Mouse (Mus musculus): ENCODE results near the gene Atp6v1d. TPM values are rescaled to one million over a fixed set of nuclear protein-coding genes. Genes with fewer than 3 reads are reported as not detected.

Gene Atp6v1d
- polyA plus RNA-seq (2015; fragmentation: Nextera tagmentation; extraction: Ambion mirVana): 63.8 and 66.9 TPM in 2 replicates

- no peaks in the 10 kb centered on the region for H3K27me3 ChIP-seq
- peak within 1 kb of the TSS; percentile 93 for H3K27ac ChIP-seq
- H3K4me3 ChIP-seq: peak within 1 kb of the TSS; percentile 82
- H3K9me3 ChIP-seq: no peaks in the 10 kb centered on the region
- H3K4me1 ChIP-seq: peaks cover 21% of the 10 kb centered on the region
- peak within 1 kb of the TSS; percentile 59 for H3K4me2 ChIP-seq
- peak; percentile 100 for ATAC-seq (ENCODE audit: insufficient number of reproducible peaks, low FRiP score, low TSS enrichment, low read depth)
- 0 out of 2 replicates have a peak, but pooled peaks cover 3% of the 10 kb centered on the region for H3K36me3 ChIP-seq
- under 1% methylated on average over 55 of the region's 55 CpGs for WGBS
- peak within 1 kb of the TSS; percentile 80 for H3K9ac ChIP-seq
Measured at GRCm38 (mm10) chr12:78861496-78862253, at the start of gene Atp6v1d, which contains the start of gene Eif2s1. Gene Atp6v1d, minus strand, starts transcription at chr12:78861638. Gene Eif2s1, plus strand, starts transcription at chr12:78861819.

- Histone ChIP-seq H3K27me3 (peaks cover 38% of the 10 kb centered on the region), H3K27ac (no peak overlapping the region)
Measured at GRCm38 (mm10) chr12:78910684-78911461, 49.4 kb upstream of the Atp6v1d start.

GRCm38 (mm10) chr12:78908081-78908605 lies 46.7 kb upstream of the Atp6v1d start:
- no peak overlapping the region for H3K4me2 ChIP-seq
- H3K36me3 ChIP-seq: no peaks in the 10 kb centered on the region
- no peaks in the 10 kb centered on the region for H3K9me3 ChIP-seq
- no peak overlapping the region for H3K27ac ChIP-seq
- H3K9ac ChIP-seq: no peak overlapping the region
- peaks cover 38% of the 10 kb centered on the region for H3K27me3 ChIP-seq
- H3K4me3 ChIP-seq: no peak overlapping the region
- peaks cover 21% of the 10 kb centered on the region for H3K4me1 ChIP-seq
- whole genome bisulfite sequencing: 83% methylated on average over 6 of the region's 6 CpGs
- no peak for ATAC-seq (ENCODE audit: insufficient number of reproducible peaks, low FRiP score, low TSS enrichment, low read depth)

More at GRCm38 (mm10) chr12:78910684-78911461, 49.4 kb upstream of the Atp6v1d start:
- peak overlapping the region; percentile 75 for H3K4me2 ChIP-seq
- H3K4me1 ChIP-seq: peaks cover 21% of the 10 kb centered on the region
- no peaks in the 10 kb centered on the region for H3K36me3 ChIP-seq
- no peak for ATAC-seq (ENCODE audit: insufficient number of reproducible peaks, low FRiP score, low TSS enrichment, low read depth)
- H3K9ac ChIP-seq: no peak overlapping the region
- H3K4me3 ChIP-seq: peak overlapping the region; percentile 36
- 17% methylated on average over 16 of the region's 16 CpGs for WGBS
- H3K9me3 ChIP-seq: no peaks in the 10 kb centered on the region

GRCm38 (mm10) chr12:78906707-78907162 lies 45.3 kb upstream of the Atp6v1d start, which contains the start of gene Plek2:
Gene Plek2, minus strand, starts transcription at chr12:78906964.
- ATAC-seq (ENCODE audit: insufficient number of reproducible peaks, low FRiP score, low TSS enrichment, low read depth): no peak
- H3K9ac ChIP-seq: peak within 1 kb of the TSS; percentile 42; the same call in 1 of the 2 replicates

GRCm38 (mm10) chr12:78904499-78904898 lies 43.1 kb upstream of the Atp6v1d start:
- Histone ChIP-seq H3K9me3 (no peaks in the 10 kb centered on the region), H3K4me1 (peaks cover 5% of the 10 kb centered on the region), H3K36me3 (no peaks in the 10 kb centered on the region), H3K4me2 (no peak overlapping the region), H3K4me3 (no peak overlapping the region), H3K27me3 (peaks cover 16% of the 10 kb centered on the region), H3K9ac (no peak overlapping the region), H3K27ac (no peak overlapping the region)
- ATAC-seq (ENCODE audit: insufficient number of reproducible peaks, low FRiP score, low TSS enrichment, low read depth): no peak
- WGBS: 63% methylated on average over 6 of the region's 7 CpGs

More at GRCm38 (mm10) chr12:78906707-78907162, 45.3 kb upstream of the Atp6v1d start, which contains the start of gene Plek2:
- Histone ChIP-seq H3K4me1 (peaks cover 14% of the 10 kb centered on the region), H3K27ac (no peak within 1 kb of the TSS), H3K36me3 (no peaks in the 10 kb centered on the region), H3K4me3 (peak within 1 kb of the TSS; percentile 47), H3K9me3 (no peaks in the 10 kb centered on the region), H3K27me3 (peaks cover 32% of the 10 kb centered on the region), H3K4me2 (peak within 1 kb of the TSS; percentile 87)
- WGBS: 2% methylated on average over 38 of the region's 38 CpGs

- no peak overlapping the region for H3K27ac ChIP-seq
- no peaks in the 10 kb centered on the region for H3K36me3 ChIP-seq
- H3K4me2 ChIP-seq: no peak overlapping the region
- peaks cover 5% of the 10 kb centered on the region for H3K4me1 ChIP-seq
- 85% methylated on average over 4 of the region's 4 CpGs for WGBS
- peaks cover 8% of the 10 kb centered on the region; the same call in 1 of the 2 replicates for H3K27me3 ChIP-seq
- ATAC-seq (ENCODE audit: insufficient number of reproducible peaks, low FRiP score, low TSS enrichment, low read depth): no peak
- H3K9ac ChIP-seq: no peak overlapping the region
- no peaks in the 10 kb centered on the region for H3K9me3 ChIP-seq
- no peak overlapping the region for H3K4me3 ChIP-seq
Measured at GRCm38 (mm10) chr12:78903313-78903712, 41.9 kb upstream of the Atp6v1d start.

GRCm38 (mm10) chr12:78901467-78901866 lies 40.0 kb upstream of the Atp6v1d start:
- H3K36me3 ChIP-seq: no peaks in the 10 kb centered on the region
- no peaks in the 10 kb centered on the region; the same call in 1 of the 2 replicates for H3K4me1 ChIP-seq
- no peak overlapping the region for H3K4me2 ChIP-seq
- H3K9me3 ChIP-seq: no peaks in the 10 kb centered on the region
- H3K27me3 ChIP-seq: no peaks in the 10 kb centered on the region
- WGBS: 90% methylated on average over 5 of the region's 5 CpGs
- no peak overlapping the region for H3K9ac ChIP-seq
- ATAC-seq (ENCODE audit: insufficient number of reproducible peaks, low FRiP score, low TSS enrichment, low read depth): no peak
- H3K4me3 ChIP-seq: no peak overlapping the region
- no peak overlapping the region for H3K27ac ChIP-seq

- Histone ChIP-seq H3K9me3 (no peaks in the 10 kb centered on the region), H3K27ac (no peak overlapping the region), H3K4me2 (no peak overlapping the region), H3K27me3 (no peaks in the 10 kb centered on the region), H3K36me3 (no peaks in the 10 kb centered on the region), H3K4me3 (no peak overlapping the region), H3K4me1 (no peaks in the 10 kb centered on the region), H3K9ac (no peak overlapping the region)
- WGBS: 88% methylated on average over 1 of the region's 1 CpGs
- ATAC-seq (ENCODE audit: insufficient number of reproducible peaks, low FRiP score, low TSS enrichment, low read depth): no peak
Measured at GRCm38 (mm10) chr12:78897861-78898260, 36.4 kb upstream of the Atp6v1d start.

- no peak for ATAC-seq (ENCODE audit: insufficient number of reproducible peaks, low FRiP score, low TSS enrichment, low read depth)
- no peak overlapping the region for H3K4me2 ChIP-seq
- no peak overlapping the region for H3K9ac ChIP-seq
- H3K4me1 ChIP-seq: no peaks in the 10 kb centered on the region
- no peak overlapping the region for H3K4me3 ChIP-seq
- no peak overlapping the region for H3K27ac ChIP-seq
- H3K9me3 ChIP-seq: no peaks in the 10 kb centered on the region
- H3K27me3 ChIP-seq: no peaks in the 10 kb centered on the region
- H3K36me3 ChIP-seq: peaks cover 6% of the 10 kb centered on the region
- 82% methylated on average over 2 of the region's 2 CpGs for WGBS
Measured at GRCm38 (mm10) chr12:78891149-78891548, 29.7 kb upstream of the Atp6v1d start.

GRCm38 (mm10) chr12:78890062-78890461 lies 28.6 kb upstream of the Atp6v1d start:
- Histone ChIP-seq H3K27me3 (no peaks in the 10 kb centered on the region), H3K9ac (no peak overlapping the region), H3K4me2 (no peak overlapping the region), H3K4me1 (no peaks in the 10 kb centered on the region), H3K27ac (no peak overlapping the region), H3K36me3 (peaks cover 15% of the 10 kb centered on the region), H3K9me3 (no peaks in the 10 kb centered on the region), H3K4me3 (no peak overlapping the region)
- no peak for ATAC-seq (ENCODE audit: insufficient number of reproducible peaks, low FRiP score, low TSS enrichment, low read depth)
- WGBS: 68% methylated on average over 1 of the region's 1 CpGs

- no peak for ATAC-seq (ENCODE audit: insufficient number of reproducible peaks, low FRiP score, low TSS enrichment, low read depth)
- Histone ChIP-seq H3K27ac (no peak overlapping the region), H3K4me3 (no peak overlapping the region), H3K27me3 (no peaks in the 10 kb centered on the region), H3K4me2 (no peak overlapping the region), H3K4me1 (no peaks in the 10 kb centered on the region), H3K9me3 (no peaks in the 10 kb centered on the region), H3K36me3 (peaks cover 47% of the 10 kb centered on the region), H3K9ac (no peak overlapping the region)
- WGBS: 96% methylated on average over 3 of the region's 3 CpGs
Measured at GRCm38 (mm10) chr12:78874581-78874980, 13.1 kb upstream of the Atp6v1d start.
